Mouse (Mus musculus): ENCODE data around the gene Trim3. TPM values are rescaled to one million over a fixed set of nuclear protein-coding genes. Genes with fewer than 3 reads are reported as not detected.

The Trim3 gene
- total and polyA plus RNA-seq, 2 experiments from 2014 or later = 18.1 to 56.5 TPM

GRCm38 (mm10) chr7:105574537-105574936 is 58.8 kb downstream of the Trim3 start:
- no peak overlapping the region for H3K4me2 ChIP-seq (ENCODE audit: low read depth, low read length)
- no peaks in the 10 kb centered on the region for H3K27me3 ChIP-seq (ENCODE audit: control insufficient read depth, insufficient read depth, low read length)
- no peak for TF ChIP-seq EP300 (IDR thresholded peaks at IDR 0.05; ENCODE audit: low read depth)
- TF ChIP-seq CTCF (IDR thresholded peaks at IDR 0.05; ENCODE audit: low read depth) = no peak
- no peak overlapping the region for H3K4me3 ChIP-seq (ENCODE audit: low read depth, low read length)
- DNase-seq (ENCODE audit: low spot score) (no peak), ATAC-seq (ENCODE audit: insufficient read depth, low read depth) (no peak)
- H3K27ac ChIP-seq (ENCODE audit: low read depth) = no peak overlapping the region
- WGBS = 83% methylated on average over 4 of the region's 4 CpGs
- no peak overlapping the region for H3K9ac ChIP-seq (replicated peaks; ENCODE audit: low read depth, low read length)
- peaks cover 10% of the 10 kb centered on the region for H3K4me1 ChIP-seq (ENCODE audit: control insufficient read depth, insufficient read depth)
- no peaks in the 10 kb centered on the region for H3K9me3 ChIP-seq (replicated peaks; ENCODE audit: control insufficient read depth, low read length)
- peaks cover 9% of the 10 kb centered on the region for H3K36me3 ChIP-seq (replicated peaks; ENCODE audit: control insufficient read depth, insufficient read depth, low read length)

- Histone ChIP-seq H3K36me3 (replicated peaks; ENCODE audit: control insufficient read depth, insufficient read depth, low read length) (peaks cover 9% of the 10 kb centered on the region), H3K27ac (ENCODE audit: low read depth) (no peak overlapping the region), H3K27me3 (ENCODE audit: control insufficient read depth, insufficient read depth, low read length) (no peaks in the 10 kb centered on the region), H3K4me3 (ENCODE audit: low read depth, low read length) (no peak overlapping the region), H3K4me1 (ENCODE audit: control insufficient read depth, insufficient read depth) (peaks cover 10% of the 10 kb centered on the region), H3K4me2 (ENCODE audit: low read depth, low read length) (no peak overlapping the region), H3K9ac (replicated peaks; ENCODE audit: low read depth, low read length) (no peak overlapping the region), H3K9me3 (replicated peaks; ENCODE audit: control insufficient read depth, low read length) (no peaks in the 10 kb centered on the region)
- ATAC-seq (ENCODE audit: insufficient read depth, low read depth) = no peak
- WGBS = 92% methylated on average over 8 of the region's 8 CpGs
- no peak for DNase-seq (ENCODE audit: low spot score)
- TF ChIP-seq EP300 (IDR thresholded peaks at IDR 0.05; ENCODE audit: low read depth) (no peak), CTCF (IDR thresholded peaks at IDR 0.05; ENCODE audit: low read depth) (no peak)
Measured at GRCm38 (mm10) chr7:105572949-105573348, 60.4 kb downstream of the Trim3 start.

GRCm38 (mm10) chr7:105570756-105571155 is 62.6 kb downstream of the Trim3 start:
- Histone ChIP-seq H3K27ac (ENCODE audit: low read depth) (no peak overlapping the region), H3K4me2 (ENCODE audit: low read depth, low read length) (no peak overlapping the region), H3K27me3 (ENCODE audit: control insufficient read depth, insufficient read depth, low read length) (no peaks in the 10 kb centered on the region), H3K9me3 (replicated peaks; ENCODE audit: control insufficient read depth, low read length) (no peaks in the 10 kb centered on the region), H3K9ac (replicated peaks; ENCODE audit: low read depth, low read length) (no peak overlapping the region), H3K4me1 (ENCODE audit: control insufficient read depth, insufficient read depth) (peaks cover 13% of the 10 kb centered on the region), H3K4me3 (ENCODE audit: low read depth, low read length) (no peak overlapping the region), H3K36me3 (replicated peaks; ENCODE audit: control insufficient read depth, insufficient read depth, low read length) (peaks cover 9% of the 10 kb centered on the region)
- TF ChIP-seq EP300 (IDR thresholded peaks at IDR 0.05; ENCODE audit: low read depth) (no peak), CTCF (IDR thresholded peaks at IDR 0.05; ENCODE audit: low read depth) (no peak)
- WGBS = 76% methylated on average over 4 of the region's 4 CpGs
- no peak for ATAC-seq (ENCODE audit: insufficient read depth, low read depth)
- DNase-seq (ENCODE audit: low spot score) = no peak

GRCm38 (mm10) chr7:105569512-105570496 is 63.6 kb downstream of the Trim3 start:
- H3K9ac ChIP-seq (replicated peaks; ENCODE audit: low read depth, low read length) = no peak overlapping the region
- no peak for DNase-seq (ENCODE audit: low spot score)
- H3K27ac ChIP-seq (ENCODE audit: low read depth) = no peak overlapping the region
- H3K36me3 ChIP-seq (replicated peaks; ENCODE audit: control insufficient read depth, insufficient read depth, low read length) = peaks cover 9% of the 10 kb centered on the region
- TF ChIP-seq EP300 (IDR thresholded peaks at IDR 0.05; ENCODE audit: low read depth) (no peak), CTCF (IDR thresholded peaks at IDR 0.05; ENCODE audit: low read depth) (no peak)
- 40% methylated on average over 12 of the region's 12 CpGs for whole genome bisulfite sequencing
- no peaks in the 10 kb centered on the region for H3K9me3 ChIP-seq (replicated peaks; ENCODE audit: control insufficient read depth, low read length)
- no peaks in the 10 kb centered on the region for H3K27me3 ChIP-seq (ENCODE audit: control insufficient read depth, insufficient read depth, low read length)
- no peak overlapping the region for H3K4me3 ChIP-seq (ENCODE audit: low read depth, low read length)
- peaks cover 22% of the 10 kb centered on the region for H3K4me1 ChIP-seq (ENCODE audit: control insufficient read depth, insufficient read depth)
- ATAC-seq (ENCODE audit: insufficient read depth, low read depth) = no peak
- H3K4me2 ChIP-seq (ENCODE audit: low read depth, low read length) = no peak overlapping the region

GRCm38 (mm10) chr7:105568988-105569471 is 64.3 kb downstream of the Trim3 start:
- 38% methylated on average over 6 of the region's 6 CpGs for WGBS
- no peaks in the 10 kb centered on the region for H3K27me3 ChIP-seq (ENCODE audit: control insufficient read depth, insufficient read depth, low read length)
- ATAC-seq (ENCODE audit: insufficient read depth, low read depth) (no peak), DNase-seq (ENCODE audit: low spot score) (no peak)
- peaks cover 6% of the 10 kb centered on the region for H3K36me3 ChIP-seq (replicated peaks; ENCODE audit: control insufficient read depth, insufficient read depth, low read length)
- no peak overlapping the region for H3K9ac ChIP-seq (replicated peaks; ENCODE audit: low read depth, low read length)
- no peak for TF ChIP-seq EP300 (IDR thresholded peaks at IDR 0.05; ENCODE audit: low read depth)
- TF ChIP-seq CTCF (IDR thresholded peaks at IDR 0.05; ENCODE audit: low read depth) = no peak
- H3K4me2 ChIP-seq (ENCODE audit: low read depth, low read length) = no peak overlapping the region
- peaks cover 25% of the 10 kb centered on the region for H3K4me1 ChIP-seq (ENCODE audit: control insufficient read depth, insufficient read depth)
- H3K27ac ChIP-seq (ENCODE audit: low read depth) = no peak overlapping the region
- no peak overlapping the region for H3K4me3 ChIP-seq (ENCODE audit: low read depth, low read length)
- no peaks in the 10 kb centered on the region for H3K9me3 ChIP-seq (replicated peaks; ENCODE audit: control insufficient read depth, low read length)

Data from heart, postnatal 0 days (tissue).